ENCODE assay signal across 8 mouse cellular contexts in the genomic region with DNA sequence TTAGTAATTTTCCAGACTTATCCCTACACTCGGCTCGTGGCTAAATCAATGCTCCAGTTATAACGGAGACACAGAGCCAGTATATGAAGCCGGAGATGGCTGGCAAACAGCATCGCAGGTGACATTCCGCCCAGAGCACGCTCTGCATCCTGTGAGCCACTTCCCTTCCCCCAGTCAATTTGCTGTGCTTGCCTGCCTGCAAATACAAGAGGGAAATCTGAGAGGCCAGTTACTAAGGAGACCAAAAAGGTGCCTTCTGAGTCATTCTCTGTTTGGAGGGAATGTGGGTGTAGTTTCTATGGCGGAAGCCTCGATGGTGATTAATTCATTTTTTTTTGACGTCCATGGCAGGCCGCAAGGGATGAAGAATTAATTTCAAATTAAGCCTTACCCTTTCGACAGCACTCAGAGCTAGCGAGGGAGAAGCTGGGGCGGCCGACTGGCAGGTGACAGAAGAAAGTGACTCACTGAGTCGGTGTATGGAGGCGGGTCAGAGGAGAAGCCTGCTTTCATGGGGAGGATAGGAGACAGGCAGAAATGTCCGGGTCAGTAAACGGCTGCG.
DNase-seq lines count a peak whose midpoint lies in the region; ATAC-seq and TF ChIP-seq lines count a peak whose summit lies in the region.

No protein-coding gene starts in this region.

- H3K36me3 ChIP-seq in kidney, postnatal 0 days (ENCODE audit: insufficient read depth, low read length), result no peaks in the 10 kb centered on the region
- H3K36me3 ChIP-seq in embryonic facial prominence, embryonic 10.5 days (replicated peaks), result no peaks in the 10 kb centered on the region
- H3K36me3 ChIP-seq in hindbrain, embryonic 15.5 days, result no peaks in the 10 kb centered on the region
- no peaks in the 10 kb centered on the region for H3K36me3 ChIP-seq in midbrain, embryonic 13.5 days

- no peak overlapping the region for H3K9ac ChIP-seq in kidney, postnatal 0 days (ENCODE audit: low read depth, low read length)
- no peak overlapping the region for H3K9ac ChIP-seq in hindbrain, embryonic 15.5 days
- peak overlapping the region; percentile 17; the same call in 1 of the 2 replicates for H3K9ac ChIP-seq in midbrain, embryonic 13.5 days (replicated peaks)

- H3K4me3 ChIP-seq in kidney, postnatal 0 days (replicated peaks; ENCODE audit: low read depth, low read length), result peak overlapping the region; percentile 9; the same call in 1 of the 2 replicates
- H3K4me3 ChIP-seq in embryonic facial prominence, embryonic 10.5 days, result peak overlapping the region; percentile 35; the same call in 1 of the 2 replicates
- no peak overlapping the region; the same call in 1 of the 2 replicates for H3K4me3 ChIP-seq in hindbrain, embryonic 15.5 days
- H3K4me3 ChIP-seq in midbrain, embryonic 13.5 days (replicated peaks), result peak overlapping the region; percentile 20

- TF ChIP-seq CTCF in kidney, postnatal 0 days (IDR thresholded peaks at IDR 0.05; ENCODE audit: low read depth), result no peak

- no peak overlapping the region for H3K27ac ChIP-seq in kidney, postnatal 0 days
- H3K27ac ChIP-seq in embryonic facial prominence, embryonic 10.5 days (replicated peaks), result no peak overlapping the region
- peak overlapping the region; percentile 70 for H3K27ac ChIP-seq in hindbrain, embryonic 15.5 days (replicated peaks)
- peak overlapping the region; percentile 78 for H3K27ac ChIP-seq in midbrain, embryonic 13.5 days

- peaks cover 7% of the 10 kb centered on the region; the same call in 1 of the 2 replicates for H3K4me1 ChIP-seq in kidney, postnatal 0 days (replicated peaks; ENCODE audit: insufficient read depth, low read length)
- peaks cover 12% of the 10 kb centered on the region for H3K4me1 ChIP-seq in embryonic facial prominence, embryonic 10.5 days
- H3K4me1 ChIP-seq in hindbrain, embryonic 15.5 days (replicated peaks), result peaks cover 10% of the 10 kb centered on the region
- peaks cover 10% of the 10 kb centered on the region for H3K4me1 ChIP-seq in midbrain, embryonic 13.5 days (replicated peaks)

- no peaks in the 10 kb centered on the region for H3K9me3 ChIP-seq in kidney, postnatal 0 days (replicated peaks; ENCODE audit: low read length)
- H3K9me3 ChIP-seq in embryonic facial prominence, embryonic 10.5 days, result no peaks in the 10 kb centered on the region
- H3K9me3 ChIP-seq in hindbrain, embryonic 15.5 days, result no peaks in the 10 kb centered on the region
- no peaks in the 10 kb centered on the region for H3K9me3 ChIP-seq in midbrain, embryonic 13.5 days

- WGBS in kidney, postnatal 0 days, result 27% methylated on average over 20 of the region's 20 CpGs
- WGBS in embryonic facial prominence, embryonic 10.5 days, result 50% methylated on average over 20 of the region's 20 CpGs
- 38% methylated on average over 20 of the region's 20 CpGs for WGBS in hindbrain, embryonic 15.5 days
- 37% methylated on average over 20 of the region's 20 CpGs for WGBS in midbrain, embryonic 13.5 days

- H3K4me2 ChIP-seq in kidney, postnatal 0 days (ENCODE audit: low read length), result peak overlapping the region; percentile 48
- peak overlapping the region; percentile 43 for H3K4me2 ChIP-seq in hindbrain, embryonic 15.5 days
- H3K4me2 ChIP-seq in midbrain, embryonic 13.5 days (replicated peaks), result peak overlapping the region; percentile 41

- H3K27me3 ChIP-seq in kidney, postnatal 0 days (ENCODE audit: insufficient read depth, low read length), result no peaks in the 10 kb centered on the region
- no peaks in the 10 kb centered on the region for H3K27me3 ChIP-seq in embryonic facial prominence, embryonic 10.5 days (replicated peaks; ENCODE audit: low read depth, poor library complexity, severe bottlenecking)
- H3K27me3 ChIP-seq in hindbrain, embryonic 15.5 days, result no peaks in the 10 kb centered on the region
- no peaks in the 10 kb centered on the region for H3K27me3 ChIP-seq in midbrain, embryonic 13.5 days

- DNase-seq in kidney, postnatal 0 days (ENCODE audit: low spot score), result peak; percentile 84
- DNase-seq in kidney, adult 9 months, result no peak
- DNase-seq in Muller cell, postnatal 12 days (ENCODE audit: inconsistent ontology term), result peak; percentile 84
- peak; percentile 35 for DNase-seq in embryonic facial prominence, embryonic 10.5 days (ENCODE audit: low spot score)
- no peak for DNase-seq in T-cell, adult 2 months (ENCODE audit: low spot score)
- no peak for DNase-seq in ovary, postnatal 14 days (ENCODE audit: low spot score)

- 0 out of 2 replicates have a peak, but pooled peaks have one; percentile 63 for ATAC-seq in kidney, postnatal 0 days (replicated peaks; ENCODE audit: low FRiP score, low read depth)
- peak; percentile 87 for ATAC-seq in hindbrain, embryonic 15.5 days (ENCODE audit: low FRiP score, low read depth)
- ATAC-seq in midbrain, embryonic 13.5 days, result peak; percentile 91

Comparison
In these comparisons a context has a peak if more than half of its experiments do, and no peak if none do; other contexts are left out.
1. DNase-seq: peak in kidney, postnatal 0 days (single experiment), Muller cell, postnatal 12 days (single experiment) and embryonic facial prominence, embryonic 10.5 days (single experiment); none in kidney, adult 9 months (single experiment), T-cell, adult 2 months (single experiment) and ovary, postnatal 14 days (single experiment).
2. H3K27ac ChIP-seq: peak in hindbrain, embryonic 15.5 days (single experiment) and midbrain, embryonic 13.5 days (single experiment); none in kidney, postnatal 0 days (single experiment) and embryonic facial prominence, embryonic 10.5 days (single experiment).
3. Peak in every context shown above with its lines, with median percentiles within 50 percentile points of each other: ATAC-seq and H3K4me2 ChIP-seq.